Mouse (Mus musculus) megakaryocyte, embryonic 14.5 days (primary cell): ENCODE results near the gene Ifi211.
"Not testable (repeated sequence)": the region's sequence is repeated elsewhere in the genome, so short reads cannot be mapped to it uniquely, and the experiment has no call there.

ENCODE experiments used
- FLI1 ChIP-seq: IDR thresholded peaks from 2 replicates; pipeline ENCODE4 v1.6.1; 2012; ENCODE audit warnings: low read length, inconsistent platforms, mixed read lengths
- GATA1 ChIP-seq: IDR thresholded peaks from 3 replicates; pipeline ENCODE4 v1.6.1; 2012; ENCODE audit warnings: mixed read lengths, low read length, inconsistent platforms, borderline replicate concordance

DNA sequence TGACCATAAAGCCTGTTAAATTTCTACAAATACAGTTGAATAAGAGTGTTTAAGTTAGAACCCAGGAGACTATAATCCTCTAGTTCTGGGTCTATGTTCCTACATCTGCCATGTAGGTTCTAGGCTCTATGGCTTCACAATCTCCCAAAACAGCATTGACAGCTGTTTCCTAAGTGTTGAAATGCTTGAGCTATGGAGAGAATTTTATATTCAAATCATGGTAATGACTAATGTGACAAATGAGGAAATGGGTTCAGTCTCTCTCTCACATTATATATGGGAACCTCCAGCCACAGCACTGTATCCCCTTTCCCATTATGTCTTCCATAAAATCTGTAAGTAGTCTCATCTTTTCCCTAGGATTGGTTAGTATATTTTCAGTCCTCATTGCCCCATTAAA is 4.5 kb downstream of the Ifi211 start:
- TF ChIP-seq FLI1, GATA1: not testable (repeated sequence)
